Mouse (Mus musculus): ENCODE data around the gene Zfp354a.

DNA sequence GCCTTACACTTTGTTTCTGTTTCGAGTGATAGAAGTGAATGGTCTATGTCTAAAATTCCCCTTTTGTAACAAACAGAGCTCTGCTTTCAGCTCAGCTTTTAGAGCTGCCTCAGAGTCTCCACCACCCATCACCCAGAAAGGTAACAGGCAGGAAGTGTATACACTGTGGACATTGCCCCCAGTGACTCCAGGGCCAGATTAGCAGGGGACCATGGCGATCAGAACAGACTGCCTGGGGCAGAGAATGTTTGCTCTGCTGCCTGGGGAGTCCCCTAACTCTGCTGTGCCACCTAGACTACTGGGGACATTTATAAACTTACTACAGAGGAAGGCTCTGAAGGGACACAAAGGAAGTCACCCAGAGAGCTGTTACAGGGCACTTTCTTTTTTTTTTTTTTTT is 42.7 kb upstream of the Zfp354a start:
- no peak for TF ChIP-seq CTCF (IDR thresholded peaks at IDR 0.05; ENCODE audit: extremely low read depth, insufficient read depth, low read length)
- TF ChIP-seq POLR2A (IDR thresholded peaks at IDR 0.05; ENCODE audit: extremely low read depth, insufficient read depth, low read length), result no peak

All from cortical plate, adult 2 months (tissue).